Mouse (Mus musculus): ENCODE measurements at regions not wholly inside any gene's neighbourhood (a gene's known extent, or its start where the extent isn't known, plus 50 kb on each side); places are given as distances from the start of the nearest gene placed in this dataset.
"Not testable (repeated sequence)": the region's sequence is repeated elsewhere in the genome, so short reads cannot be mapped to it uniquely, and the experiment has no call there.

- DNase-seq (ENCODE audit: low read depth) = peak; percentile 42
- TF ChIP-seq POLR2A (IDR thresholded peaks at IDR 0.05; ENCODE audit: borderline replicate concordance, extremely low read depth, insufficient read depth, insufficient read length, poor library complexity, severe bottlenecking) (no peak), CTCF (IDR thresholded peaks at IDR 0.05; ENCODE audit: borderline replicate concordance, extremely low read depth, insufficient read depth, insufficient read length) (no peak)
These were observed 121.7 kb upstream of the Dapk1 start for GRCm38 (mm10) chr13:60479862-60480730.

GRCm38 (mm10) chr13:60480731-60481431 is 120.9 kb upstream of the Dapk1 start:
- DNase-seq (ENCODE audit: low read depth) = peak; percentile 50
- no peak for TF ChIP-seq POLR2A (IDR thresholded peaks at IDR 0.05; ENCODE audit: borderline replicate concordance, extremely low read depth, insufficient read depth, insufficient read length, poor library complexity, severe bottlenecking)
- no peak for TF ChIP-seq CTCF (IDR thresholded peaks at IDR 0.05; ENCODE audit: borderline replicate concordance, extremely low read depth, insufficient read depth, insufficient read length)

DNA sequence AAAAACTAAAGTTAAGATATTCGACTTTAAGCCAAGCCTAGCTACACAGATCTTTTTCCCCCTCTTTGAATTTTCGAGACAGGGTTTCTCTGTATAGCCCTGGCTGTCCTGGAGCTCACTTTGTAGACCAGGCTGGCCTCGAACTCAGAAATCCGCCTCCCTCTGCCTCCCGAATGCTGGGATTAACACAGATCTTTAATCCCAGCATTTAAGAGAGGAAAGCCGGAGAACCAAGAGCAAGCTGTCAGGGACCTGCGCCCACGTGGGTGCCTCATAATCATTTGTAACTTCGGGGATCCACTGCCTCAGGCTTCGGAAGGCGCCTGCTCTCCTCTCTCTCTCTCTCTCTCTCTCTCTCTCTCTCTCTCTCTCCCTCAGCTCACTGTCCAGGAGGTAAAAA is 120.3 kb upstream of the Dapk1 start:
- DNase-seq (ENCODE audit: low read depth) = not testable (repeated sequence)

GRCm38 (mm10) chr13:60481946-60482345 is 119.8 kb upstream of the Dapk1 start:
- no peak for DNase-seq (ENCODE audit: low read depth)
- no peak; the same call in 1 of the 2 replicates for TF ChIP-seq CTCF (IDR thresholded peaks at IDR 0.05; ENCODE audit: borderline replicate concordance, extremely low read depth, insufficient read depth, insufficient read length)
- no peak for TF ChIP-seq POLR2A (IDR thresholded peaks at IDR 0.05; ENCODE audit: borderline replicate concordance, extremely low read depth, insufficient read depth, insufficient read length, poor library complexity, severe bottlenecking)

GRCm38 (mm10) chr13:60486105-60486504 is 115.6 kb upstream of the Dapk1 start:
- TF ChIP-seq POLR2A (IDR thresholded peaks at IDR 0.05; ENCODE audit: borderline replicate concordance, extremely low read depth, insufficient read depth, insufficient read length, poor library complexity, severe bottlenecking) (no peak), CTCF (IDR thresholded peaks at IDR 0.05; ENCODE audit: borderline replicate concordance, extremely low read depth, insufficient read depth, insufficient read length) (no peak)
- peak; percentile 48 for DNase-seq (ENCODE audit: low read depth)

GRCm38 (mm10) chr13:60486871-60487270 is 114.9 kb upstream of the Dapk1 start:
- TF ChIP-seq POLR2A (IDR thresholded peaks at IDR 0.05; ENCODE audit: borderline replicate concordance, extremely low read depth, insufficient read depth, insufficient read length, poor library complexity, severe bottlenecking) (no peak), CTCF (IDR thresholded peaks at IDR 0.05; ENCODE audit: borderline replicate concordance, extremely low read depth, insufficient read depth, insufficient read length) (no peak)
- DNase-seq (ENCODE audit: low read depth) = no peak

- DNase-seq (ENCODE audit: low read depth) = peak; percentile 59
- TF ChIP-seq CTCF (IDR thresholded peaks at IDR 0.05; ENCODE audit: borderline replicate concordance, extremely low read depth, insufficient read depth, insufficient read length) (no peak), POLR2A (IDR thresholded peaks at IDR 0.05; ENCODE audit: borderline replicate concordance, extremely low read depth, insufficient read depth, insufficient read length, poor library complexity, severe bottlenecking) (no peak)
These were observed 113.4 kb upstream of the Dapk1 start for GRCm38 (mm10) chr13:60488131-60488883.

DNA sequence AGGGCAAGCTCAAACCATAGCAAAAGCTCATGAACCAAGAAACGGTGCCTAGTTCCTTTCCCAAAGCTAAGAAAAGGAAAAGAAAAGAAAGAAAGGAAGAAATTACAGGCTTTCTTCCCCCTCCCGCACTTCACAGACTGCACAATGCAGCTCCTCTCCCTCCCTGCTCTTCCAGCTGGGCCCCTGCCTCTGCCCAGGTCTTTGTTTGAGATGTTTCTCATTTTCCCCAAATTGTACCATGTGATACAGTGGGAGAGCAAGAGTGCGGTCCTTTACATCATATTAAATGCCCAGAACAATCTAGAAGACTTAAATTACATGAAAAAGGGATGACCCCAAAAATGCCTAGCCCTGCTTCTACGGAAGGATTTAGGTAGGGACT is 112.9 kb upstream of the Dapk1 start:
- no peak for TF ChIP-seq POLR2A (IDR thresholded peaks at IDR 0.05; ENCODE audit: borderline replicate concordance, extremely low read depth, insufficient read depth, insufficient read length, poor library complexity, severe bottlenecking)
- no peak for TF ChIP-seq CTCF (IDR thresholded peaks at IDR 0.05; ENCODE audit: borderline replicate concordance, extremely low read depth, insufficient read depth, insufficient read length)
- DNase-seq (ENCODE audit: low read depth) = peak; percentile 47

- no peak for DNase-seq (ENCODE audit: low read depth)
- no peak for TF ChIP-seq CTCF (IDR thresholded peaks at IDR 0.05; ENCODE audit: borderline replicate concordance, extremely low read depth, insufficient read depth, insufficient read length)
- TF ChIP-seq POLR2A (IDR thresholded peaks at IDR 0.05; ENCODE audit: borderline replicate concordance, extremely low read depth, insufficient read depth, insufficient read length, poor library complexity, severe bottlenecking) = no peak
These were observed 109.7 kb upstream of the Dapk1 start for GRCm38 (mm10) chr13:60491948-60492464.

DNA sequence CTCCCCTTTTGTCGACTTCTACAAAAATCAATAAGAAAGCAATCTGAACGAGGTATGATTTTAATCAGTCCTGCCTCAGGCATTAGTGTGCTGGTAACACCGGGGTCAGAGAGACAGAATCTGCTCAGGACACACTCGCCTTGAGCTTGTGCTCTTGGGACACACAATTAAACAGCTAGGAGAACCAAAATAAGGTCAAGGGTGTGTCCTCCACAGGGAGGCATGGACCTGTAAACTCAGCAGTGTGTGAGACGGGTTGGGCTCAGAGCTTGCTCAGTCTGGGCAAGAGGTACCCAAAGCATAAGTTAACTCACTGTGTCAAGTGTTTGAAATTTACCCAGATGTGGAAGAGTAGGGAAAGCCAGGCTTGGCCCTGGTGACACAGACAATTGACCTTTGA is 107.9 kb upstream of the Dapk1 start:
- TF ChIP-seq CTCF (IDR thresholded peaks at IDR 0.05; ENCODE audit: borderline replicate concordance, extremely low read depth, insufficient read depth, insufficient read length) (no peak), POLR2A (IDR thresholded peaks at IDR 0.05; ENCODE audit: borderline replicate concordance, extremely low read depth, insufficient read depth, insufficient read length, poor library complexity, severe bottlenecking) (no peak)
- no peak for DNase-seq (ENCODE audit: low read depth)

- TF ChIP-seq POLR2A (IDR thresholded peaks at IDR 0.05; ENCODE audit: borderline replicate concordance, extremely low read depth, insufficient read depth, insufficient read length, poor library complexity, severe bottlenecking) = no peak
- TF ChIP-seq CTCF (IDR thresholded peaks at IDR 0.05; ENCODE audit: borderline replicate concordance, extremely low read depth, insufficient read depth, insufficient read length) = no peak
- no peak for DNase-seq (ENCODE audit: low read depth)
These were observed 103.9 kb upstream of the Dapk1 start for GRCm38 (mm10) chr13:60497714-60498400.
